Mouse (Mus musculus): ENCODE measurements at regions not wholly inside any gene's neighbourhood (a gene's known extent, or its start where the extent isn't known, plus 50 kb on each side); places are given as distances from the start of the nearest gene placed in this dataset.
A peak's percentile ranks its signal among the peaks of the same experiment; 100 is the strongest.
"Not testable (repeated sequence)": the region's sequence is repeated elsewhere in the genome, so short reads cannot be mapped to it uniquely, and the experiment has no call there.

DNA sequence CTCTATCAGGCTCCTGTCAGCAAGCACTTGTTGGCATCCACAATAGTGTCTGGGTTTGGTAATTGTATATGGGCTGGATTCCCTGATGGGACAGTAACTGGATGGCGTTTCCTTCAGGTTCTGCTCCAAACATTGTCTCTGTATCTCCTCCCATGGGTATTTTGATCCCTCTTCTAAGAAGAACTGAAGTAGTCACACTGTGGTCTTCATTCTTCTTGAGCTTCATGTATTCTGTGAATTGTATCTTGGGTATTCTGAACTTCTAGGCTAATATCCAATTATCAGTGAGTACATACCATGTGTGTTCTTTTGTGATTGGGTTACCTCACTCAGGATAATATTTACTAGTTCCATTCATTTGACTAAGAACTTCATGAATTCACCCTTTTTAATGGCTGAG, 119.2 kb upstream of the Gm21119 start:
- H3K4me1 ChIP-seq; H3K9me3 ChIP-seq (replicated peaks); ATAC-seq (ENCODE audit: low FRiP score); H3K4me2 ChIP-seq; H3K9ac ChIP-seq (replicated peaks); H3K4me3 ChIP-seq (replicated peaks); H3K27ac ChIP-seq (replicated peaks); H3K27me3 ChIP-seq (replicated peaks); H3K36me3 ChIP-seq: not testable (repeated sequence)
- no CpG with 5 or more reads among the region's 1 CpGs for WGBS

- not testable (repeated sequence) for H3K4me1 ChIP-seq; H3K9me3 ChIP-seq (replicated peaks); H3K4me3 ChIP-seq (replicated peaks); ATAC-seq (ENCODE audit: low FRiP score); H3K36me3 ChIP-seq; H3K27me3 ChIP-seq (replicated peaks); H3K27ac ChIP-seq (replicated peaks); H3K4me2 ChIP-seq; H3K9ac ChIP-seq (replicated peaks)
- WGBS = 83% methylated on average over 1 of the region's 1 CpGs
Observed at GRCm38 (mm10) chr8:20513920-20514319, 100.8 kb upstream of the Gm21119 start.

- not testable (repeated sequence) for ATAC-seq (ENCODE audit: low FRiP score); H3K4me1 ChIP-seq; H3K27ac ChIP-seq (replicated peaks); H3K27me3 ChIP-seq (replicated peaks); H3K4me3 ChIP-seq (replicated peaks); H3K9me3 ChIP-seq (replicated peaks); H3K36me3 ChIP-seq; H3K4me2 ChIP-seq; H3K9ac ChIP-seq (replicated peaks)
- WGBS = 79% methylated on average over 3 of the region's 3 CpGs
Observed at GRCm38 (mm10) chr8:20516324-20516830, 98.3 kb upstream of the Gm21119 start.

DNA sequence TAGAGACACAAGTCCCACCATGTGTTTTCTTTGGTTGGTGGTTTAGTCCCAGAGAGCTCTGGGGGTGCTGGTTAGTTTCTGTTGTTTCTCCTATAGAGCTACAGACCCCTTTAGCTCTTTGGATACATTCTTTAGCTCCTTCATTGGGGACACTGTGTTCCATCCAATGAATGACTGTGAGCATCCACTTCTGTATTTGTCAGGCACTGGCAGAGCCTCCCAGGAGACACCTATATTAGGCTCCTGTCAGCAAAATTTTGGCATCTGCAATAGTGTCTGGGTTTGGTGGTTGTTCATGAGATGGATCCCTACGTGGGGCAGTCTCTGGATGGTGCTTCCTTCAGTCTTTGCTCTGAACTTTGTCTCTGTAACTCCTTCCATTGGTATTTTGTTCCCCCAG, 97.2 kb upstream of the Gm21119 start:
- not testable (repeated sequence) for H3K4me2 ChIP-seq; H3K4me3 ChIP-seq (replicated peaks); H3K36me3 ChIP-seq; H3K4me1 ChIP-seq; H3K9me3 ChIP-seq (replicated peaks); ATAC-seq (ENCODE audit: low FRiP score); H3K9ac ChIP-seq (replicated peaks); H3K27ac ChIP-seq (replicated peaks); H3K27me3 ChIP-seq (replicated peaks)
- 38% methylated on average over 1 of the region's 1 CpGs for WGBS

DNA sequence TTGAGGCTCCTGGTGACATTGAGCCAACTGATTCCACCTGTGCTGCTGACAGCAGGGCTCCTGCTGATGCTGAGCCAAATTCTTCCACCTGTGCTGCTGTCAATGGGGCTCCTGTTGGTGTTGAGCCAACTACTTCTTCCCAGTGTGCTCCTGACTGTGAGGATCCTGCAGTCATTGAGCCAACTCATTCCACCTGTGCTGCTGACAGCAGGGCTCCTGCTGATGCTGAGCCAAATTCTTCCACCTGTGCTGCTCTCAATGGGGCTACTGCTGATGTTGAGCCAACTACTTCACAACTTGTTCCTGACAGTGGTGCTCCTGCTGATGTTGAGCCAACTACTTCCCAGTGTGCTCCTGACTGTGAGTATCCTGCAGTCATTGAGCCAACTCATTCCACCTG, 90.2 kb upstream of the Gm21119 start:
- not testable (repeated sequence) for H3K9ac ChIP-seq (replicated peaks); H3K27me3 ChIP-seq (replicated peaks)

GRCm38 (mm10) chr8:20529048-20529447, 85.7 kb upstream of the Gm21119 start:
- H3K9ac ChIP-seq (replicated peaks); H3K27me3 ChIP-seq (replicated peaks); H3K27ac ChIP-seq (replicated peaks); H3K4me1 ChIP-seq; H3K36me3 ChIP-seq; H3K9me3 ChIP-seq (replicated peaks); H3K4me3 ChIP-seq (replicated peaks); H3K4me2 ChIP-seq; ATAC-seq (ENCODE audit: low FRiP score): not testable (repeated sequence)
- WGBS = no CpG with 5 or more reads among the region's 1 CpGs

More for the DNA sequence above, 90.2 kb upstream of the Gm21119 start:
- not testable (repeated sequence) for H3K4me1 ChIP-seq; H3K4me3 ChIP-seq (replicated peaks); H3K9me3 ChIP-seq (replicated peaks); ATAC-seq (ENCODE audit: low FRiP score); H3K4me2 ChIP-seq; H3K27ac ChIP-seq (replicated peaks); H3K36me3 ChIP-seq

- H3K27ac ChIP-seq (replicated peaks); H3K9ac ChIP-seq (replicated peaks); ATAC-seq (ENCODE audit: low FRiP score); H3K4me2 ChIP-seq; H3K4me1 ChIP-seq; H3K4me3 ChIP-seq (replicated peaks); H3K27me3 ChIP-seq (replicated peaks); H3K9me3 ChIP-seq (replicated peaks); H3K36me3 ChIP-seq: not testable (repeated sequence)
- WGBS = 93% methylated on average over 4 of the region's 4 CpGs
Observed at GRCm38 (mm10) chr8:20539031-20539430, 75.7 kb upstream of the Gm21119 start.

DNA sequence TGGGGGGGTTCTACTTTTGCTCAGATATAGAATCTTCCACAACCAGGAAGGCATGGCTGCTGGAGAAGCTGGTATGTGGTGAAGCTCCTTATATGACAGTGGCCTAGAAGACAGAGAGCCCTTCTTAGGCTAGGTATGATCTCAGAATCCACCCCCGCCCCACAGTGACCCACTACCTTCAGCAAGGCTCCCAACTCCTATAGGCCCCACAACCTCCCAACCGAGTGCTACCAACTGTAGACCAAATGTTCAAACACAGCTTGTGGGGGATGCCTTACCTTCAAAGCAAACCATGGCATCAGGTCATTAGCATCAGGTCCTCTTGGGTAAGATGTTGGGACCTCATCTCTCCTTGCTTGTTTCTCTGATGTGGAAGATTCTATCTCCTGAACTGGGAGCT, 70.6 kb upstream of the Gm21119 start:
- not testable (repeated sequence) for H3K4me3 ChIP-seq (replicated peaks); H3K27me3 ChIP-seq (replicated peaks); H3K4me2 ChIP-seq; H3K9me3 ChIP-seq (replicated peaks); ATAC-seq (ENCODE audit: low FRiP score); H3K9ac ChIP-seq (replicated peaks); H3K36me3 ChIP-seq; H3K27ac ChIP-seq (replicated peaks); H3K4me1 ChIP-seq
- WGBS = 93% methylated on average over 2 of the region's 2 CpGs

- not testable (repeated sequence) for ATAC-seq (ENCODE audit: low FRiP score); H3K36me3 ChIP-seq; H3K9me3 ChIP-seq (replicated peaks); H3K4me3 ChIP-seq (replicated peaks); H3K4me2 ChIP-seq; H3K9ac ChIP-seq (replicated peaks); H3K4me1 ChIP-seq; H3K27me3 ChIP-seq (replicated peaks); H3K27ac ChIP-seq (replicated peaks)
- WGBS = 31% methylated on average over 1 of the region's 2 CpGs
Observed at GRCm38 (mm10) chr8:20545347-20545746, 69.4 kb upstream of the Gm21119 start.

DNA sequence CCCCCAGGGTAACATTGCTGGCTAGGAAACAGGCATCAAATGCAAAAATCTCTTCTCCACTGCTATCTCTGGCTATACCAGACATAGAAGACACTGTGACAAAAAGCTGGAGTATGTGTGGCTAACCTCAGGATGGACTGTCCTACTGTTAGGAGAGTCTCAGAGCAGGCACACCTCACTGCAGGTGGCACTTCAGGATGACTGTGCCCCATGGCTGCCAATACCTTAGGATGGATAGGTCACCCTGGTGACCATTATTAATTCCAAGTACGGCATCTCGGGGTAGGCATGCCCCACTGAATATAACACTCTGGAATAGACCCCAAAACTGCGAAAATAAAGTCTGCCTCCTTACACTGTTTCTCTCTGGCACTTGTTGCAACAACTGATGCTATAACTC, 68.3 kb upstream of the Gm21119 start:
- no CpG with 5 or more reads among the region's 3 CpGs for WGBS
- not testable (repeated sequence) for H3K36me3 ChIP-seq; H3K27me3 ChIP-seq (replicated peaks)

GRCm38 (mm10) chr8:20550054-20550778, 64.5 kb upstream of the Gm21119 start:
- peak overlapping the region; percentile 53 for H3K4me2 ChIP-seq
- WGBS = 8% methylated on average over 64 of the region's 64 CpGs
- not testable (repeated sequence) for H3K4me1 ChIP-seq; H3K9me3 ChIP-seq (replicated peaks); H3K36me3 ChIP-seq; H3K27me3 ChIP-seq (replicated peaks)
- peak overlapping the region; percentile 87 for H3K9ac ChIP-seq (replicated peaks)
- peak overlapping the region; percentile 60 for H3K4me3 ChIP-seq (replicated peaks)
- ATAC-seq (ENCODE audit: low FRiP score) = peak; percentile 100
- H3K27ac ChIP-seq (replicated peaks) = peak overlapping the region; percentile 83

More for the DNA sequence above, 68.3 kb upstream of the Gm21119 start:
- not testable (repeated sequence) for ATAC-seq (ENCODE audit: low FRiP score); H3K4me3 ChIP-seq (replicated peaks); H3K4me2 ChIP-seq; H3K4me1 ChIP-seq; H3K9ac ChIP-seq (replicated peaks); H3K9me3 ChIP-seq (replicated peaks); H3K27ac ChIP-seq (replicated peaks)

- peak; percentile 56 for ATAC-seq (ENCODE audit: low FRiP score)
- H3K36me3 ChIP-seq; H3K9me3 ChIP-seq (replicated peaks); H3K27ac ChIP-seq (replicated peaks); H3K27me3 ChIP-seq (replicated peaks); H3K4me2 ChIP-seq; H3K4me3 ChIP-seq (replicated peaks); H3K4me1 ChIP-seq; H3K9ac ChIP-seq (replicated peaks): not testable (repeated sequence)
- no CpG with 5 or more reads among the region's 6 CpGs for WGBS
Observed at GRCm38 (mm10) chr8:20556501-20557181, 58.1 kb upstream of the Gm21119 start.

Measured in neural tube, embryonic 15.5 days (tissue).